Mouse (Mus musculus) embryonic fibroblast, embryonic 13.5 days (primary cell): ENCODE results near the gene Plk1.

Experiments used
- CTCF ChIP-seq: IDR thresholded peaks from 2 replicates; pipeline ENCODE4 v1.5.1; 2011; ENCODE audit warnings: mild to moderate bottlenecking, control low read depth, low read length, moderate library complexity, borderline replicate concordance; ENCODE audit not compliant: insufficient read depth
- POLR2A ChIP-seq: IDR thresholded peaks from 2 replicates; pipeline ENCODE4 v1.6.1; 2011; ENCODE audit warnings: low read depth, mild to moderate bottlenecking, control low read depth, low read length, moderate library complexity

GRCm38 (mm10) chr7:122160037-122160436 is 798 bp downstream of the Plk1 start:
- TF ChIP-seq POLR2A (no peak), CTCF (no peak)
